Mouse (Mus musculus): Measurements from ENCODE around the gene Vps33b. TPM values are rescaled to one million over a fixed set of nuclear protein-coding genes. Genes with fewer than 3 reads are reported as not detected.

Vps33b gene
- polyA plus RNA-seq, 1 experiment: 34.0 TPM

- TF ChIP-seq POLR2A (IDR thresholded peaks at IDR 0.05; ENCODE audit: borderline replicate concordance, extremely low read depth, insufficient read depth, insufficient read length, poor library complexity, severe bottlenecking) (no peak), CTCF (IDR thresholded peaks at IDR 0.05; ENCODE audit: borderline replicate concordance, extremely low read depth, insufficient read depth, insufficient read length) (no peak)
- DNase-seq (ENCODE audit: low read depth): no peak
Measured at GRCm38 (mm10) chr7:80273456-80273855, 4.0 kb downstream of the Vps33b start.

DNA sequence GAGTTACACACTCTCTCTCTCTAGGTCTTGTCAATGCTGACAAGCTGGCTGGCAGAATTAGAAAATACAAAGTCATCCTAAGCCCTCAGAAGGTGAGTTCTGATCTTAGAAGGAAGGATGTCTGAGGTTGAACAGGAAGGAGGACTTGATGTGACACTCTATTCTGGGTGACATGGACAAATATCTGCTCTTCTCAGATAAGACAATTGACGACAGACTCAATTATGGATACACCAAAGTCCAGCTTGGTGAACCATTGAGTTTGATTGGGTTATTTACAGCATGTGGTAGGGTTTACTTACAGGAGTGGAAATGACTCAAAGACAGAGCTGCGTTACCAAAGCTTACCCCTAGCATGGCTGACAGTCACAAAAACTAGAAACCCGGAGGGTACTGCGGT lies 6.9 kb downstream of the Vps33b start:
- TF ChIP-seq POLR2A (IDR thresholded peaks at IDR 0.05; ENCODE audit: borderline replicate concordance, extremely low read depth, insufficient read depth, insufficient read length, poor library complexity, severe bottlenecking): no peak
- TF ChIP-seq CTCF (IDR thresholded peaks at IDR 0.05; ENCODE audit: borderline replicate concordance, extremely low read depth, insufficient read depth, insufficient read length): no peak
- DNase-seq (ENCODE audit: low read depth): no peak

DNA sequence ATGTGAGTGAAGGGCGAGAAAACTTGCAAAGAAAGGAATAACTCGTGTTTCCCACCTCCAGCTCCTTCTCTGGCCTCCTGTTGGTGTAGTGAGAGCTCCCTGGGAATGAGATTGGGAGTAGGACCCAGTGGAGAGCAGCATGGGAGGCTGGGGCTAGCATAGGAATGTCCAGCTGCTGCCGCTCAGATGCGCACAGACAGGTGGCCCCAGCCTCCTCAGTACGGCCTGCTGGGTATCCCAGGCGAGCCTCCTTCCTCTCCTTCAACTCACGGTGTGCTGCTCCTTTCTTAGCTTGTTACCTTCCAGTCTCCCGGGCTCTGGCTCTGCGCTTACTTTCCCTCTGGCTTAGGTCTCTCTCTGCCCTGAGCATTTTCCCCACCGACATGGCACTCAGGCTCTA lies 10.6 kb downstream of the Vps33b start:
- TF ChIP-seq POLR2A (IDR thresholded peaks at IDR 0.05; ENCODE audit: borderline replicate concordance, extremely low read depth, insufficient read depth, insufficient read length, poor library complexity, severe bottlenecking) (no peak), CTCF (IDR thresholded peaks at IDR 0.05; ENCODE audit: borderline replicate concordance, extremely low read depth, insufficient read depth, insufficient read length) (no peak)
- DNase-seq (ENCODE audit: low read depth): no peak

GRCm38 (mm10) chr7:80280998-80281397 lies 11.5 kb downstream of the Vps33b start:
- TF ChIP-seq CTCF (IDR thresholded peaks at IDR 0.05; ENCODE audit: borderline replicate concordance, extremely low read depth, insufficient read depth, insufficient read length): no peak
- no peak for TF ChIP-seq POLR2A (IDR thresholded peaks at IDR 0.05; ENCODE audit: borderline replicate concordance, extremely low read depth, insufficient read depth, insufficient read length, poor library complexity, severe bottlenecking)
- DNase-seq (ENCODE audit: low read depth): no peak

DNA sequence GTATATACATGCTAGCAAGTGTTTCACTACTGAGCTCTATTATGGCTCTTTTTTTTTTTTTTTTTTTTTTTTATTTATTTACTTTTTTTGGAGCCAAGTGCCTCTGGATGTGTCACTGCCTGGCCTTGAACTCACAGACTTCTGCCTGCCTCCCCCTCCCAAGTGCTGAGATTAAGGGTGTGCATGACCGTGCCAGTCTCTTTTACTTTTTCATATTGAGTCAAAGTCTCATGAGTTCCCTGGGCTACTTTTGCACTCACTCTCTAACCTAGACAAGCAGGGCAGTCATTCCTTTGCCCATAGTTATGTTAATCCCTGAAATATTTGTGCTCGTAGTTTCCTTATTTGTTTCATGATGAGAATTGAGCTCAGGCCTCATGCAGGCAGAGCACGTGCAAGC lies 12.2 kb downstream of the Vps33b start:
- TF ChIP-seq POLR2A (IDR thresholded peaks at IDR 0.05; ENCODE audit: borderline replicate concordance, extremely low read depth, insufficient read depth, insufficient read length, poor library complexity, severe bottlenecking) (no peak), CTCF (IDR thresholded peaks at IDR 0.05; ENCODE audit: borderline replicate concordance, extremely low read depth, insufficient read depth, insufficient read length) (no peak)
- DNase-seq (ENCODE audit: low read depth): no peak

- TF ChIP-seq POLR2A (IDR thresholded peaks at IDR 0.05; ENCODE audit: borderline replicate concordance, extremely low read depth, insufficient read depth, insufficient read length, poor library complexity, severe bottlenecking) (no peak), CTCF (IDR thresholded peaks at IDR 0.05; ENCODE audit: borderline replicate concordance, extremely low read depth, insufficient read depth, insufficient read length) (no peak)
- no peak for DNase-seq (ENCODE audit: low read depth)
Measured at GRCm38 (mm10) chr7:80283226-80283918, 13.9 kb downstream of the Vps33b start.

- TF ChIP-seq POLR2A (IDR thresholded peaks at IDR 0.05; ENCODE audit: borderline replicate concordance, extremely low read depth, insufficient read depth, insufficient read length, poor library complexity, severe bottlenecking) (no peak), CTCF (IDR thresholded peaks at IDR 0.05; ENCODE audit: borderline replicate concordance, extremely low read depth, insufficient read depth, insufficient read length) (no peak)
- no peak for DNase-seq (ENCODE audit: low read depth)
Measured at GRCm38 (mm10) chr7:80284391-80284790, 14.9 kb downstream of the Vps33b start.

GRCm38 (mm10) chr7:80285725-80286124 lies 16.3 kb downstream of the Vps33b start:
- no peak for TF ChIP-seq POLR2A (IDR thresholded peaks at IDR 0.05; ENCODE audit: borderline replicate concordance, extremely low read depth, insufficient read depth, insufficient read length, poor library complexity, severe bottlenecking)
- no peak for DNase-seq (ENCODE audit: low read depth)

- TF ChIP-seq CTCF (IDR thresholded peaks at IDR 0.05; ENCODE audit: borderline replicate concordance, extremely low read depth, insufficient read depth, insufficient read length) (no peak), POLR2A (IDR thresholded peaks at IDR 0.05; ENCODE audit: borderline replicate concordance, extremely low read depth, insufficient read depth, insufficient read length, poor library complexity, severe bottlenecking) (no peak)
- DNase-seq (ENCODE audit: low read depth): no peak
Measured at GRCm38 (mm10) chr7:80287736-80288135, 18.3 kb downstream of the Vps33b start.

DNA sequence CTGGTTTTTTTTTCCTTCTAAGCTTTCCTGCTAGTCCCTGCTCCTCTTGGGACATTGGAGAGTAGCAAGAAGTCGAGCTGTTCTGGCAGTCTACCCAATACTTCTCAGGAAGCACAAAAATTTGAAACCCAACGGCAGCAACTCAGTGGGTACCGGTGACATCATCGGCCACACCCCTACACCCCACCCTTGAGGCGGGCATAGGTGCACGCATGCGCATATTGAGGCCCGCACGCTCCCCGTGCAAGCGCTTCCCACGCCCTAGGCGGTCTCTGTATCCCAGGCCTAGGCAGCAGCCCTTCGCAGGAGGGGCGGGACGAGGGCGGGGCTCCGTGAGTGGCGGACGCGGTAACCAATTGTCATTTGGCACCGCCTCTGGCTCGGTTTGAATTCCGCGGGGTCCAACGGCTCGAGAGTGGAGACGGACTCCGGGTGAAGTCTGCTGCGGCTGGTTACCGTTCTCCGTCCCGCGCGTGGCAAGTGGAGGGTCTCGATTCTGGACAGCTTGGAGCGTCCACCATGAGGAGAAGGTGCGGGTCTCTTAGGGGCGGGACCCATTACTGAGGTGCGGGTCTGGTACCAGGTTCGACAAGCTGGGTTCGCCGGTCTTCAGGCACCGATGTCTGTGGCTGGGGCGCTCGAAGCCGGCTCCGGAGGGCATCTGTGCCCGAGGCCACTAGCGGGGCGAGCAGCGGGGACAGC lies 24.8 kb downstream of the Vps33b start, which contains the start of gene Prc1:
Gene Prc1, plus strand, starts transcription at position 389 of the 702 bp plus-strand sequence.
- no peak for TF ChIP-seq CTCF (IDR thresholded peaks at IDR 0.05; ENCODE audit: borderline replicate concordance, extremely low read depth, insufficient read depth, insufficient read length)
- TF ChIP-seq POLR2A (IDR thresholded peaks at IDR 0.05; ENCODE audit: borderline replicate concordance, extremely low read depth, insufficient read depth, insufficient read length, poor library complexity, severe bottlenecking): peak; percentile 36; the same call in 1 of the 2 replicates
- peak; percentile 99 for DNase-seq (ENCODE audit: low read depth)

- TF ChIP-seq POLR2A (IDR thresholded peaks at IDR 0.05; ENCODE audit: borderline replicate concordance, extremely low read depth, insufficient read depth, insufficient read length, poor library complexity, severe bottlenecking) (no peak), CTCF (IDR thresholded peaks at IDR 0.05; ENCODE audit: borderline replicate concordance, extremely low read depth, insufficient read depth, insufficient read length) (no peak)
- peak; percentile 54 for DNase-seq (ENCODE audit: low read depth)
Measured at GRCm38 (mm10) chr7:80294764-80295648, 25.6 kb downstream of the Vps33b start.

Data from brain, embryonic 14.5 days (tissue).